Mouse (Mus musculus): ENCODE measurements around the gene Mcpt9. TPM values are rescaled to one million over a fixed set of nuclear protein-coding genes. Genes with fewer than 3 reads are reported as not detected.

The Mcpt9 gene
- polyA plus RNA-seq (2012; rRNA removed), result not detected in 2 replicates

DNA sequence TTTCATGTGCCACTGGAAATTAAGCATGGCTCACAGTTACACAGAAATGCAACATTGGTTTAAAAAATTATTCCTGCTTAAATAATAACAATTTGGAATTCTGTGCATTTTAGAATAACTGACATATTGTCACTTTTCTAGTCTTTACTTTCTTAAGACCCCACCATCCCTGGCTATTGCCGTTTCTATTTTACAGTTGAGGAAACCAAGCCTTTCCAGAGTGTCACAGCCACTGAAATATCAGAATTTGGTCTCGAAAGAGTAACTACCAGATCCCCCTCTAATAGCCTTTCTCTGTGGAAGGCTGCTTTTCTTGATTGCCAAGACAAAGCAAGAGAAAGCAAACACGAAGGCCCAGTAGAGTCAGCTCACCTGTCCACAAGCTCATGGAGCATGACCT lies at the start of gene Mcpt9:
TSS of gene Mcpt9 (minus strand) at position 101 of the 400 bp plus-strand sequence.

DNA sequence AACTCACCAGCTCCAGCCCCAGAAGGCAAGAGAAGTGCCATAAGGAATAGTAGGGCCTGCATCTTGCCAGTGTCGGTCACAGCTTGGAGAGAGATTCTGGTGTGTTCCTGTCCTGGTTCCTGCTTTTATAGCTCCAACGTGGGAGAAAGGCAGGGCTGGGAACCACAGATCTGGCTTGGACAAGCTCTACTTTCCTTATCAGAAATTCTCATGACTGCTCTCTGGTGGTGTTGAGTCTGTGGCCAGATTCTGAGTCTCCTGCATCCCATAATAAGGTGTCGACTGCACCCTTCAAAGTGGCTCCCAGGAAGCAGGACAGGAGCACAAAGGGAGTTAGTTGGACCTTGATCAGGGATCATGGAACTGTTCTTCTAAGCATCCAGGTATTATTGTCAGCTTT lies 31.9 kb upstream of the Mcpt9 start, which contains the start of gene Mcpt4:
TSS of gene Mcpt4 (minus strand) at position 101 of the 400 bp plus-strand sequence.

GRCm38 (mm10) chr14:56041792-56042191 lies 11.5 kb upstream of the Mcpt9 start, which contains the start of gene Mcpt2:
TSS of gene Mcpt2 (plus strand) at chr14:56042041.

GRCm38 (mm10) chr14:56017671-56018070 lies 12.6 kb downstream of the Mcpt9 start, which contains the start of gene Mcpt1:
TSS of gene Mcpt1 (plus strand) at chr14:56017971.

Other genes starting within 250 kb of the Mcpt9 start
- gene Adcy4, start 246.4 kb downstream of the Mcpt9 start, polyA plus RNA-seq (2012; rRNA removed), result 16.8 and 28.3 TPM in 2 replicates
- 9.8 and 12.0 TPM in 2 replicates for gene Ripk3, start 241.6 kb downstream of the Mcpt9 start, polyA plus RNA-seq (2012; rRNA removed)
- gene Nfatc4, start 207.4 kb downstream of the Mcpt9 start, polyA plus RNA-seq (2012; rRNA removed), result 48.6 and 49.5 TPM in 2 replicates
- gene Nynrin, start 176.5 kb downstream of the Mcpt9 start, polyA plus RNA-seq (2012; rRNA removed), result 16.1 and 17.4 TPM in 2 replicates
- gene Cbln3, start 146.1 kb downstream of the Mcpt9 start, polyA plus RNA-seq (2012; rRNA removed), result 0.63 and 0.67 TPM in 2 replicates
- gene Khnyn, start 145.5 kb downstream of the Mcpt9 start, polyA plus RNA-seq (2012; rRNA removed), result 21.0 and 21.5 TPM in 2 replicates
- 44.7 and 46.6 TPM in 2 replicates for gene Sdr39u1, start 130.2 kb downstream of the Mcpt9 start, polyA plus RNA-seq (2012; rRNA removed)
- gene Cma1, start 85.8 kb downstream of the Mcpt9 start, polyA plus RNA-seq (2012; rRNA removed), result 2.2 and 2.7 TPM in 2 replicates
- not detected in 2 replicates for gene Cma2, start 79.5 kb downstream of the Mcpt9 start, polyA plus RNA-seq (2012; rRNA removed)
- gene Mcpt1, start 12.5 kb downstream of the Mcpt9 start, polyA plus RNA-seq (2012; rRNA removed), result not detected in 2 replicates
- gene Mcpt2, start 11.5 kb upstream of the Mcpt9 start, polyA plus RNA-seq (2012; rRNA removed), result not detected in 2 replicates
- gene Mcpt4, start 31.8 kb upstream of the Mcpt9 start, polyA plus RNA-seq (2012; rRNA removed), result 1.9 and 2.0 TPM in 2 replicates
- not detected in 2 replicates for gene Mcpt8, start 54.8 kb upstream of the Mcpt9 start, polyA plus RNA-seq (2012; rRNA removed)
- not detected in 2 replicates for gene Ctsg, start 72.1 kb upstream of the Mcpt9 start, polyA plus RNA-seq (2012; rRNA removed)
- not detected in 2 replicates for gene Gzme, start 90.1 kb upstream of the Mcpt9 start, polyA plus RNA-seq (2012; rRNA removed)
- not detected in 2 replicates for gene Gzmd, start 102.1 kb upstream of the Mcpt9 start, polyA plus RNA-seq (2012; rRNA removed)
- not detected in 2 replicates for gene Gzmg, start 129.1 kb upstream of the Mcpt9 start, polyA plus RNA-seq (2012; rRNA removed)
- not detected in 2 replicates for gene Gzmn, start 144.1 kb upstream of the Mcpt9 start, polyA plus RNA-seq (2012; rRNA removed)
- not detected in 2 replicates for gene Gzmf, start 180.9 kb upstream of the Mcpt9 start, polyA plus RNA-seq (2012; rRNA removed)
- gene Gzmc, start 204.2 kb upstream of the Mcpt9 start, polyA plus RNA-seq (2012; rRNA removed), result not detected in 2 replicates
- gene Gzmb, start 231.8 kb upstream of the Mcpt9 start, polyA plus RNA-seq (2012; rRNA removed), result 0.32 and 0.43 TPM in 2 replicates

Measured in ovary, adult 2 months (tissue).